Mouse (Mus musculus) neural tube, embryonic 12.5 days (tissue): ENCODE data around the gene Ppp3ca. TPM values are rescaled to one million over a fixed set of nuclear protein-coding genes. Genes with fewer than 3 reads are reported as not detected.

Experiments used
- ATAC-seq: fragments of 200-750 bp; cut with Nextera tagmentation; 2 replicates; pipeline ENCODE4 v1.8.0; 2017; ENCODE audit warnings: low read depth, mild to moderate bottlenecking, moderate TSS enrichment, moderate library complexity; ENCODE audit not compliant: low FRiP score
- H3K27ac ChIP-seq: fragments of 300-500 bp; sonication (generic); 2 replicates; pipeline ENCODE4 v1.5.1; 2016
- H3K27me3 ChIP-seq: fragments of 300-500 bp; sonication (generic); replicated peaks from 2 replicates; pipeline ENCODE4 v1.6.1; 2016; ENCODE audit warnings: mild to moderate bottlenecking
- H3K36me3 ChIP-seq: fragments of 300-500 bp; sonication (generic); 2 replicates; pipeline ENCODE4 v1.6.1; 2016; ENCODE audit warnings: mild to moderate bottlenecking
- H3K4me1 ChIP-seq: fragments of 300-500 bp; sonication (generic); 2 replicates; pipeline ENCODE4 v1.6.1; 2016
- H3K4me2 ChIP-seq: fragments of 300-500 bp; sonication (generic); replicated peaks from 2 replicates; pipeline ENCODE4 v1.6.1; 2016; ENCODE audit warnings: mild to moderate bottlenecking
- H3K4me3 ChIP-seq: fragments of 300-500 bp; sonication (generic); 2 replicates; pipeline ENCODE4 v1.5.1; 2016
- H3K9ac ChIP-seq: fragments of 300-500 bp; sonication (generic); 2 replicates; pipeline ENCODE4 v1.6.1; 2016; ENCODE audit warnings: mild to moderate bottlenecking
- H3K9me3 ChIP-seq: fragments of 300-500 bp; sonication (generic); 2 replicates; pipeline ENCODE4 v1.6.1; 2016; ENCODE audit warnings: mild to moderate bottlenecking
- WGBS: fragments of 180-500 bp; shearing (Covaris S2); methylation state at CpG from one replicate; pipeline ENCODE4 v1.1.7; 2016; 5-methylcytosine and 5-hydroxymethylcytosine counted together
- polyA plus RNA-seq: library from polyadenylated mRNA; unstranded; fragments of >200 nt; fragmentation: Nextera tagmentation; extraction: Ambion mirVana; gene quantifications from 2 replicates; pipeline ENCODE4 v1.2.1, GENCODE M21; 2016

The Ppp3ca gene
- polyA plus RNA-seq, 1 experiment from 2014 or later, result 164 TPM

GRCm38 (mm10) chr3:136714307-136715039 is 44.5 kb downstream of the Ppp3ca start:
- Histone ChIP-seq H3K27me3 (no peaks in the 10 kb centered on the region), H3K4me2 (no peak overlapping the region), H3K36me3 (peaks cover 4% of the 10 kb centered on the region; the same call in 1 of the 2 replicates), H3K4me3 (no peak overlapping the region), H3K27ac (no peak overlapping the region), H3K9me3 (no peaks in the 10 kb centered on the region), H3K9ac (no peak overlapping the region), H3K4me1 (no peaks in the 10 kb centered on the region)
- WGBS, result 93% methylated on average over 4 of the region's 4 CpGs
- no peak for ATAC-seq

GRCm38 (mm10) chr3:136716247-136716646 is 46.3 kb downstream of the Ppp3ca start:
- H3K27ac ChIP-seq, result no peak overlapping the region
- 0 out of 2 replicates have a peak, but pooled peaks cover 3% of the 10 kb centered on the region for H3K4me1 ChIP-seq
- no peak overlapping the region for H3K4me2 ChIP-seq
- H3K9ac ChIP-seq, result no peak overlapping the region
- no peak overlapping the region for H3K4me3 ChIP-seq
- no peaks in the 10 kb centered on the region for H3K9me3 ChIP-seq
- H3K27me3 ChIP-seq, result no peaks in the 10 kb centered on the region
- ATAC-seq, result no peak
- H3K36me3 ChIP-seq, result peaks cover 4% of the 10 kb centered on the region; the same call in 1 of the 2 replicates
- 84% methylated on average over 6 of the region's 6 CpGs for WGBS

GRCm38 (mm10) chr3:136718412-136718811 is 48.5 kb downstream of the Ppp3ca start:
- no peaks in the 10 kb centered on the region for H3K27me3 ChIP-seq
- 0 out of 2 replicates have a peak, but pooled peaks cover 4% of the 10 kb centered on the region for H3K4me1 ChIP-seq
- WGBS, result 94% methylated on average over 5 of the region's 5 CpGs
- no peak overlapping the region for H3K4me2 ChIP-seq
- no peaks in the 10 kb centered on the region for H3K9me3 ChIP-seq
- no peak for ATAC-seq
- no peak overlapping the region for H3K4me3 ChIP-seq
- H3K36me3 ChIP-seq, result no peaks in the 10 kb centered on the region
- no peak overlapping the region for H3K9ac ChIP-seq
- H3K27ac ChIP-seq, result no peak overlapping the region

GRCm38 (mm10) chr3:136721241-136721640 is 51.3 kb downstream of the Ppp3ca start:
- ATAC-seq, result no peak
- Histone ChIP-seq H3K36me3 (no peaks in the 10 kb centered on the region), H3K9me3 (no peaks in the 10 kb centered on the region), H3K4me3 (no peak overlapping the region), H3K27me3 (no peaks in the 10 kb centered on the region), H3K9ac (no peak overlapping the region), H3K4me2 (no peak overlapping the region), H3K27ac (no peak overlapping the region), H3K4me1 (0 out of 2 replicates have a peak, but pooled peaks cover 4% of the 10 kb centered on the region)
- 90% methylated on average over 4 of the region's 4 CpGs for WGBS

- no peak overlapping the region for H3K27ac ChIP-seq
- no peak overlapping the region for H3K4me3 ChIP-seq
- no peak overlapping the region for H3K9ac ChIP-seq
- H3K27me3 ChIP-seq, result no peaks in the 10 kb centered on the region
- 66% methylated on average over 4 of the region's 4 CpGs for WGBS
- 0 out of 2 replicates have a peak, but pooled peaks cover 4% of the 10 kb centered on the region for H3K4me1 ChIP-seq
- H3K4me2 ChIP-seq, result no peak overlapping the region
- H3K36me3 ChIP-seq, result no peaks in the 10 kb centered on the region
- H3K9me3 ChIP-seq, result no peaks in the 10 kb centered on the region
- ATAC-seq, result no peak
Measured at GRCm38 (mm10) chr3:136721804-136722427, 52.0 kb downstream of the Ppp3ca start.

- no peak overlapping the region for H3K4me3 ChIP-seq
- no peak for ATAC-seq
- no peaks in the 10 kb centered on the region for H3K36me3 ChIP-seq
- no peaks in the 10 kb centered on the region for H3K9me3 ChIP-seq
- no peaks in the 10 kb centered on the region for H3K27me3 ChIP-seq
- no peak overlapping the region for H3K4me2 ChIP-seq
- H3K27ac ChIP-seq, result no peak overlapping the region
- 0 out of 2 replicates have a peak, but pooled peaks cover 4% of the 10 kb centered on the region for H3K4me1 ChIP-seq
- H3K9ac ChIP-seq, result no peak overlapping the region
Measured at GRCm38 (mm10) chr3:136722493-136722892, 52.6 kb downstream of the Ppp3ca start.

GRCm38 (mm10) chr3:136725311-136726156 is 55.6 kb downstream of the Ppp3ca start:
- 68% methylated on average over 7 of the region's 7 CpGs for WGBS

GRCm38 (mm10) chr3:136727877-136728276 is 58.0 kb downstream of the Ppp3ca start:
- 87% methylated on average over 2 of the region's 2 CpGs for WGBS
- no peaks in the 10 kb centered on the region for H3K27me3 ChIP-seq
- ATAC-seq, result no peak

More at GRCm38 (mm10) chr3:136725311-136726156, 55.6 kb downstream of the Ppp3ca start:
- Histone ChIP-seq H3K27me3 (no peaks in the 10 kb centered on the region), H3K4me2 (no peak overlapping the region), H3K27ac (no peak overlapping the region), H3K4me1 (0 out of 2 replicates have a peak, but pooled peaks cover 4% of the 10 kb centered on the region), H3K9ac (no peak overlapping the region), H3K4me3 (no peak overlapping the region), H3K9me3 (no peaks in the 10 kb centered on the region), H3K36me3 (no peaks in the 10 kb centered on the region)
- no peak for ATAC-seq

GRCm38 (mm10) chr3:136729978-136730377 is 60.1 kb downstream of the Ppp3ca start:
- 61% methylated on average over 10 of the region's 10 CpGs for WGBS
- Histone ChIP-seq H3K27ac (no peak overlapping the region), H3K4me2 (no peak overlapping the region), H3K36me3 (no peaks in the 10 kb centered on the region), H3K9me3 (no peaks in the 10 kb centered on the region), H3K27me3 (no peaks in the 10 kb centered on the region), H3K9ac (no peak overlapping the region), H3K4me1 (0 out of 2 replicates have a peak, but pooled peaks cover 4% of the 10 kb centered on the region), H3K4me3 (no peak overlapping the region)
- no peak for ATAC-seq

More at GRCm38 (mm10) chr3:136727877-136728276, 58.0 kb downstream of the Ppp3ca start:
- H3K4me1 ChIP-seq, result 0 out of 2 replicates have a peak, but pooled peaks cover 4% of the 10 kb centered on the region
- no peaks in the 10 kb centered on the region for H3K36me3 ChIP-seq
- no peak overlapping the region for H3K27ac ChIP-seq
- H3K4me3 ChIP-seq, result no peak overlapping the region
- H3K9me3 ChIP-seq, result no peaks in the 10 kb centered on the region
- no peak overlapping the region for H3K9ac ChIP-seq
- H3K4me2 ChIP-seq, result no peak overlapping the region

GRCm38 (mm10) chr3:136731579-136731978 is 61.7 kb downstream of the Ppp3ca start:
- no peak overlapping the region for H3K4me3 ChIP-seq
- H3K36me3 ChIP-seq, result no peaks in the 10 kb centered on the region
- 0 out of 2 replicates have a peak, but pooled peaks cover 4% of the 10 kb centered on the region for H3K4me1 ChIP-seq
- H3K27me3 ChIP-seq, result no peaks in the 10 kb centered on the region
- no peak for ATAC-seq
- WGBS, result 96% methylated on average over 6 of the region's 6 CpGs
- H3K9ac ChIP-seq, result no peak overlapping the region
- no peak overlapping the region for H3K27ac ChIP-seq
- H3K9me3 ChIP-seq, result no peaks in the 10 kb centered on the region
- H3K4me2 ChIP-seq, result no peak overlapping the region

- Histone ChIP-seq H3K36me3 (no peaks in the 10 kb centered on the region), H3K4me3 (no peak overlapping the region), H3K9ac (no peak overlapping the region), H3K4me1 (0 out of 2 replicates have a peak, but pooled peaks cover 4% of the 10 kb centered on the region), H3K4me2 (no peak overlapping the region), H3K27ac (no peak overlapping the region), H3K27me3 (no peaks in the 10 kb centered on the region), H3K9me3 (no peaks in the 10 kb centered on the region)
- WGBS, result 66% methylated on average over 1 of the region's 1 CpGs
- no peak for ATAC-seq
Measured at GRCm38 (mm10) chr3:136736021-136736420, 66.1 kb downstream of the Ppp3ca start.
